Mouse (Mus musculus) midbrain, postnatal 0 days (tissue): ENCODE results near the gene Aurkb. TPM values are rescaled to one million over a fixed set of nuclear protein-coding genes. Genes with fewer than 3 reads are reported as not detected.
"Not testable (repeated sequence)": the region's sequence is repeated elsewhere in the genome, so short reads cannot be mapped to it uniquely, and the experiment has no call there.

ENCODE experiments used
- ATAC-seq: fragments of 200-750 bp; cut with Nextera tagmentation; 2 replicates; pipeline ENCODE4 v1.8.0; 2017; ENCODE audit warnings: moderate number of reproducible peaks, mild to moderate bottlenecking, moderate TSS enrichment, moderate library complexity; ENCODE audit not compliant: low FRiP score
- DNase-seq: peaks from one replicate; pipeline ENCODE4 v3.0.0-alpha.2; 2015; ENCODE audit warnings: low spot score
- H3K27ac ChIP-seq: fragments of 300-500 bp; sonication (generic); 2 replicates; pipeline ENCODE4 v1.5.1; 2014; ENCODE audit warnings: low read depth, mild to moderate bottlenecking, low read length, mixed read lengths
- H3K27me3 ChIP-seq: fragments of 300-500 bp; sonication (generic); 2 replicates; pipeline ENCODE4 v1.6.1; 2014; ENCODE audit warnings: low read length, control low read depth, mixed read lengths; ENCODE audit not compliant: insufficient read depth
- H3K36me3 ChIP-seq: fragments of 300-500 bp; sonication (generic); 2 replicates; pipeline ENCODE4 v1.6.1; 2014; ENCODE audit warnings: low read length, control low read depth, mixed read lengths; ENCODE audit not compliant: insufficient read depth
- H3K4me1 ChIP-seq: fragments of 300-500 bp; sonication (generic); 2 replicates; pipeline ENCODE4 v1.6.1; 2014; ENCODE audit warnings: mild to moderate bottlenecking, control low read depth, antibody characterized with exemption, low read length, mixed read lengths; ENCODE audit not compliant: insufficient read depth
- H3K4me2 ChIP-seq: fragments of 300-500 bp; sonication (generic); 2 replicates; pipeline ENCODE4 v1.6.1; 2014; ENCODE audit warnings: low read depth, mild to moderate bottlenecking, low read length, mixed read lengths; ENCODE audit not compliant: poor library complexity, severe bottlenecking
- H3K4me3 ChIP-seq: fragments of 300-500 bp; sonication (generic); 2 replicates; pipeline ENCODE4 v1.5.1; 2014; ENCODE audit warnings: low read depth, mild to moderate bottlenecking, low read length, moderate library complexity
- H3K9ac ChIP-seq: fragments of 300-500 bp; sonication (generic); replicated peaks from 2 replicates; pipeline ENCODE4 v1.6.1; 2014; ENCODE audit warnings: mild to moderate bottlenecking, low read length, moderate library complexity, mixed read lengths; ENCODE audit not compliant: poor library complexity, severe bottlenecking
- H3K9me3 ChIP-seq: fragments of 300-500 bp; sonication (generic); 2 replicates; pipeline ENCODE4 v1.6.1; 2016; ENCODE audit warnings: low read length, control low read depth
- CTCF ChIP-seq: IDR thresholded peaks from 2 replicates; pipeline ENCODE4 v1.5.1; 2016; ENCODE audit warnings: antibody characterized with exemption, mild to moderate bottlenecking
- WGBS: fragments of 180-500 bp; shearing (Covaris S2); extraction: QIAGEN DNeasy Blood & Tissue Kit; methylation state at CpG from one replicate; pipeline ENCODE4 v1.1.7; 2014; 5-methylcytosine and 5-hydroxymethylcytosine counted together
- polyA plus RNA-seq: library from polyadenylated mRNA; unstranded; fragments of >200 nt; fragmentation: Nextera tagmentation; extraction: Ambion mirVana; gene quantifications from 2 replicates; pipeline ENCODE4 v1.2.1, GENCODE M21; 2015
- total RNA-seq: library from RNA; depleted of rRNA; stranded (reverse); fragments of >200 nt; gene quantifications from 2 replicates; pipeline ENCODE4 v1.2.3, GENCODE M21; 2014

Gene Aurkb
- total and polyA plus RNA-seq, 2 experiments from 2014 or later = 6.9 TPM

DNA sequence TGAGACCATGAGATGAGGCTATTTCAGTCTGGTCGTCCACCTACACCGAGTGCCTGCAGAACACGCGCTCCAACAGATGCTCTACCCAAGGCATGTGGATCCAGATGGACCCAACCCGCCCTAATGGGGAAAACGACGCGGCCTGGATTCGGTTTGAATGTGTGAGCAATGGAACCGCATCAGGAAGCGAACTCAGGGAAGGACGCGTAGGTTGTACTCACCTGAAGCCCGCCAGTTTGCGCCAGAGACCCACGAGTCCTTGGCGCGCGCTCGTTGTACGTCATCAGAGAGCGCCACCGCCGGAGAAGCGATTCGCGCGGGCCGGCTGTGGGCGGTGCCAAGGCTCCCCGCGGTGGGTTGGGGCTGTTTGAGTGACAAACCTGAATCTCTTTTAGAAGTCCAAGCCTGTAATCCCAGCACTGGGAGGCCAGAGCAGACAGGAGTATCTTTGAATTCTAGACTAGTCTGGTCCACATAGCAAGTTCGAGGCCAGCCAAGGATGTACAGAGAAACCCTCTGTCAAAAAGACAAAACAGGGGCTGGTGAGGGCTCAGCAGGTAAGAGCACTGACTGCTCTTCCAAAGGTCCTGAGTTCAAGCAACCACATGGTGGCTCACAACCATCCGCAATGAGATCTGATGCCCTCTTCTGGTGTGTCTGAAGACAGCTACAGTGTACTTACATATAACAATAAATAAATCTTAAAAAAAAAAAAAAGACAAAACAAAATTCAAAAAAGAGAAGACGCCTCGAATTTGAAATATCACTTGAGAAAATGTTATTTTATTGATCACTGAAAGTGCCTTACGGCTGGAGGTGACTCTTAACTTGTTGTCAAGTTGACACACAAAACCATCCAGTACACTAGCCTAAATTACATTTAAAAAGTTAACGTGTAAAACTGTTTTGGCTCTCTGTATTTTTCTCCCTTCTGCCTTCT is 37.0 kb upstream of the Aurkb start, which contains the start of gene Pfas:
Gene Pfas (minus strand): TSS at position 279 of the 940 bp plus-strand sequence.
- WGBS = 9% methylated on average over 38 of the region's 38 CpGs
- Histone ChIP-seq H3K27ac (peak within 1 kb of the TSS; percentile 69), H3K4me2 (peak within 1 kb of the TSS; percentile 56), H3K9ac (peak within 1 kb of the TSS; percentile 73), H3K4me3 (peak within 1 kb of the TSS; percentile 68), H3K27me3 (no peaks in the 10 kb centered on the region), H3K9me3 (no peaks in the 10 kb centered on the region), H3K4me1 (no peaks in the 10 kb centered on the region), H3K36me3 (no peaks in the 10 kb centered on the region; the same call in 1 of the 2 replicates)
- DNase-seq (peak; percentile 97), ATAC-seq (peak; percentile 89)
- TF ChIP-seq CTCF = no peak

DNA sequence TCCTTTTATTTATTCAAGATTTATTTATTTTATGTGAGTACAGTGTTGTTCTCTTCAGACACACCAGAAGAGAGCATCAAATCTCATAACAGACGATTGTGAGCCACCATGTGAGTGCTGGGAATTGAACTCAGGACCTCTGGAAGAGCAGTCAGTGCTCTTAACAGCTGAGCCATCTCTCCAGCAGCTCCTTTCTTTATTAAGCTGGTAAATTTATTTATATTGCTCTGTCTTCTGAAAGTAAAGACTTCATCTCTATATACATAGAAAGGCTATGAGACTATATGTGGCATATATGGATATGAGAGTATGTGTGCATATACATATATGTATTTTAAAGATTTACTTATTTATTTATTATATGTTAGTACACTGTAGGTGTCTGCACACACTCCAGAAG is 35.9 kb upstream of the Aurkb start:
- no peak for TF ChIP-seq CTCF
- Histone ChIP-seq H3K27ac (no peak overlapping the region), H3K4me3 (no peak overlapping the region), H3K27me3 (no peaks in the 10 kb centered on the region), H3K36me3 (no peaks in the 10 kb centered on the region), H3K9ac (no peak overlapping the region), H3K4me2 (no peak overlapping the region), H3K4me1 (no peaks in the 10 kb centered on the region), H3K9me3 (no peaks in the 10 kb centered on the region)
- DNase-seq = no peak
- WGBS = 94% methylated on average over 1 of the region's 1 CpGs
- no peak for ATAC-seq

DNA sequence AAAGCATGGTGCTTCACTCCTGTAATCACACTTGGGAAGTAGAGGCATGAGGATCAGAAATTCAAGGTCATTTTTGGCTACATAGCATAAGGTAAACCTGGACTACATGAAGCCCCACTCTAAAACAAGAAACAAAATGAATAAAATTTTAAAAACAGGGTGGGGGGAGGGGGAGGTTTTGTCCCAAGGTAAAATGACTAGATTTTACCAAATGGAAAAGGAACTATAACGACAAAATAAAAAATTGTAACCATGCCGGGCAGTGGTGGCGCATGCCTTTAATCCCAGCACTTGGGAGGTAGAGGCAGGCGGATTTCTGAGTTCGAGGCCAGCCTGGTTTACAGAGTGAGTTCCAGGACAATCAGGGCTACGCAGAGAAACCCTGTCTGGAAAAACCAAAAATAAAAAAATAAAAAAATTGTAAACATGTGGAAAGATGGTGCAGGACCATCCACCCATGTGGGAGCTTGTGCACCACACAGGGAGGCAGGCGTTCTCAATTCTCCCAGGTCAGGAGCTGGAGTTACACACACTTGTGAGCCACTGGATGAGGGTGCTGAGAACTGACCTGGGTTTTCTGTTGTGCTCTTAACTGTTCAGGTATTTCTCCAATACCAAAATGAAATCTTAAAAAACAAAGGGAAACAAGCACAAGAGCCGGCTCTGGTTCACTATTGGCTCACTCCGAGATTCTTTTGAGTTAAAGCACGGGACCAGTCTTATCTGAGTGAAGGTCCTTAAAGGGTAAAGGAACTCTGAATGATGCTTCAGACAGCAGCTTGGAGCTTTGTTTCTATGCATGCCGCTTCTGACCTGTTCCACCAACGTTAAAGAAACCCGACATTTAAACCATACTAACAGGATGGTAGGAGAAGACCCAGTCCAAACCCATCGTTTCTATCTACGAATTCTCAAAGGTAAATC is 34.8 kb upstream of the Aurkb start:
- DNase-seq (no peak), ATAC-seq (no peak)
- Histone ChIP-seq H3K4me3 (no peak overlapping the region), H3K4me2 (no peak overlapping the region), H3K9me3 (no peaks in the 10 kb centered on the region), H3K27ac (no peak overlapping the region), H3K36me3 (no peaks in the 10 kb centered on the region), H3K27me3 (no peaks in the 10 kb centered on the region), H3K9ac (no peak overlapping the region), H3K4me1 (no peaks in the 10 kb centered on the region)
- 90% methylated on average over 15 of the region's 15 CpGs for WGBS
- no peak for TF ChIP-seq CTCF

DNA sequence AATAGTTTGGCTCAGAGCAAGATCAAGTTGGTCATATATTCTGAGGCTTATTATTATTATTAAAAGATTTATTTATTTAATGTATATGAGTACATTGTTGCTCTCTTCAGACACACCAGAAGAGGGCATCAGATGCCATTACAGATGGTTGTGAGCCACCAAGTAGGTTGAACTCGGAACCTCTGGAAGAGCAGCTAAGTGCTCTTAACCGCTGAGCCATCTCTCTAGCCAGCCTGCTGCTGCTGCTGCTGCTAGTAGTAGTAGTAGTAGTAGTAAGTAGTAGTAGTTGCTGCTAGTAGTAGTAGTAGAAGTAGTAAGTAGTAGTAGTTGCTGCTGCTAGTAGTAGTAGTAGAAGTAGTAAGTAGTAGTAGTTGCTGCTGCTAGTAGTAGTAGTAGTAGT is 34.0 kb upstream of the Aurkb start:
- not testable (repeated sequence) for DNase-seq, H3K4me1 ChIP-seq, H3K36me3 ChIP-seq, H3K9ac ChIP-seq, H3K27me3 ChIP-seq, H3K9me3 ChIP-seq, ATAC-seq
- TF ChIP-seq CTCF = peak; percentile 21; the same call in 1 of the 2 replicates
- WGBS = 72% methylated on average over 2 of the region's 2 CpGs
- peak overlapping the region; percentile 48; the same call in 1 of the 2 replicates for H3K4me3 ChIP-seq
- H3K27ac ChIP-seq = peak overlapping the region; percentile 94
- H3K4me2 ChIP-seq = peak overlapping the region; percentile 70

DNA sequence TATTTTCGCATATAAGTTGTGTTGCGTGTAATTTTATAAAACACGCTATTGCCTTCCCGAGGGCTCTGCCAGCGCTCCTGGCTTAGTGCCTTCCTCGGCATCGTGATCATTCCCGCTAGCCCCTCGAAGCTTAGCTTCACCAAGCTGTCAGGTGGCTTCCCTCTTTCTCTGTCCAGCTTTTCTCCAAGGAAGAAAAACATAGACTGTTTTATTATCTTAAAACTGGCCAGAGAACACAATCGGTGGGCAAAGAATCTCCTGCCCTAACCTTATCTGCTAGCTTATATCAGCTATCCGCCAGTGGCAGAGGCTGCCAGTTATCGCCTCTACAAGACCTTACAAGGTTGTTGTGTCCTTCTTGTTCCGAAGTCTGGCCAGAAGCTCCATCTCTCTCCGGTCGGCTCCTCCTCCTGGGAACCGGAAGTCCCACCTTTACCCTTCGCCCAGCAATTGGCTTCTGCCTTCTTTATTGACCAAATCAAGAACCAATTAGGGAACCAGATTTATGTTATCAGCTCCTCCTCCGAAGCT is 33.3 kb upstream of the Aurkb start:
- peak overlapping the region; percentile 70 for H3K9ac ChIP-seq
- peak overlapping the region; percentile 94 for H3K27ac ChIP-seq
- WGBS = 1% methylated on average over 18 of the region's 18 CpGs
- peak; percentile 44; the same call in 1 of the 2 replicates for ATAC-seq
- peaks cover 5% of the 10 kb centered on the region; the same call in 1 of the 2 replicates for H3K4me1 ChIP-seq
- peak overlapping the region; percentile 70 for H3K4me2 ChIP-seq
- peak overlapping the region; percentile 48 for H3K4me3 ChIP-seq
- TF ChIP-seq CTCF = no peak
- no peaks in the 10 kb centered on the region for H3K9me3 ChIP-seq
- peak; percentile 96 for DNase-seq
- no peaks in the 10 kb centered on the region for H3K27me3 ChIP-seq
- H3K36me3 ChIP-seq = no peaks in the 10 kb centered on the region
